Mouse (Mus musculus) bone marrow, adult 2 months (tissue): ENCODE results near the gene Cntn5.

Experiments
- CTCF ChIP-seq: fragments of 200-500 bp; IDR thresholded peaks from 2 replicates; pipeline ENCODE4 v1.5.1; 2011; ENCODE audit warnings: low read length, control low read depth; ENCODE audit not compliant: control insufficient read depth, insufficient read depth
- POLR2A ChIP-seq: fragments of 200-500 bp; IDR thresholded peaks from 2 replicates; pipeline ENCODE4 v1.6.1; 2011; ENCODE audit warnings: low read depth, mild to moderate bottlenecking, control low read depth, low read length, borderline replicate concordance; ENCODE audit not compliant: control insufficient read depth

GRCm38 (mm10) chr9:9646276-9646675 lies 1258.3 kb downstream of the Cntn5 start:
- no peak for TF ChIP-seq CTCF
- TF ChIP-seq POLR2A: no peak
